In genomic region chr11:70808101-70808500, GRCm38 (mm10) we compare ENCODE assay signal across 30 mouse cellular contexts. TPM values are rescaled to one million over a fixed set of nuclear protein-coding genes. Genes with fewer than 3 reads are reported as not detected.
A peak's percentile ranks its signal among the peaks of the same experiment; 100 is the strongest.
DNase-seq lines count a peak whose midpoint lies in the region; ATAC-seq and TF ChIP-seq lines count a peak whose summit lies in the region.
"Had no signal": no experiment of that assay in that cellular context is flagged by ENCODE, and none has a peak within 500 bp of the region (broad histone marks: within the 10 kb centered on the region; RNA-seq: fewer than 3 reads in every experiment).

No protein-coding gene starts in this region.

- ATAC-seq in lung, postnatal 0 days, result no peak
- ATAC-seq in hindbrain, embryonic 11.5 days (ENCODE audit: low FRiP score), result no peak
- ATAC-seq: activated CD4-positive, CD25-positive, alpha-beta regulatory T cell, adult 4 months; forebrain, embryonic 14.5 days; forebrain, postnatal 0 days had no signal

- H3K4me3 ChIP-seq in brown adipose tissue, adult 24 weeks (ENCODE audit: insufficient read depth, low read depth, low read length), result no peak overlapping the region
- no peak overlapping the region for H3K4me3 ChIP-seq in lung, postnatal 0 days (ENCODE audit: low read depth, low read length)
- no peak overlapping the region for H3K4me3 ChIP-seq in hindbrain, embryonic 11.5 days (ENCODE audit: low read depth, low read length)
- H3K4me3 ChIP-seq: embryonic facial prominence, embryonic 13.5 days; embryonic facial prominence, embryonic 15.5 days; erythroblast, embryonic 14.5 days; forebrain, embryonic 10.5 days; forebrain, embryonic 12.5 days had no signal

- no peak for TF ChIP-seq EP300 in lung, postnatal 0 days (IDR thresholded peaks at IDR 0.05)

- peak; percentile 17 for DNase-seq in 3T3-L1 (ENCODE audit: low read depth, low spot score)
- peak; percentile 72 for DNase-seq in A20 (ENCODE audit: low read depth, low spot score)
- no peak for DNase-seq in spleen, postnatal 36 days (ENCODE audit: low spot score in 2 of 2)
- no peak for DNase-seq in lung, postnatal 0 days (ENCODE audit: low spot score)
- DNase-seq in layer of hippocampus, postnatal 25 days (ENCODE audit: extremely low spot score in 1 of 2, low spot score in 1 of 2), result no peak
- DNase-seq in hindbrain, embryonic 11.5 days (ENCODE audit: low spot score), result no peak
- DNase-seq: adrenal gland, adult 8-10 months; adrenal gland, postnatal 14 days; adrenal gland, postnatal 36 days; cerebellum, adult 11 months; cerebellum, adult 18-20 months; cerebellum, adult 8-10 months; cerebellum, adult 9-11 months; cerebellum, postnatal 14 days; cerebellum, postnatal 36 days; embryo, embryonic 11 days; forebrain, postnatal 0 days had no signal

- no peaks in the 10 kb centered on the region for H3K36me3 ChIP-seq in lung, postnatal 0 days (ENCODE audit: insufficient read depth, low read length)
- no peaks in the 10 kb centered on the region for H3K36me3 ChIP-seq in hindbrain, embryonic 11.5 days (ENCODE audit: control insufficient read depth, insufficient read depth, low read length)
- H3K36me3 ChIP-seq: embryonic facial prominence, embryonic 13.5 days; embryonic facial prominence, embryonic 15.5 days; forebrain, embryonic 10.5 days; forebrain, embryonic 12.5 days had no signal

- H3K27me3 ChIP-seq in lung, postnatal 0 days (replicated peaks; ENCODE audit: insufficient read depth, low read length), result no peaks in the 10 kb centered on the region
- H3K27me3 ChIP-seq in hindbrain, embryonic 11.5 days (ENCODE audit: control insufficient read depth, insufficient read depth, low read length), result no peaks in the 10 kb centered on the region
- H3K27me3 ChIP-seq: embryonic facial prominence, embryonic 13.5 days; embryonic facial prominence, embryonic 15.5 days; forebrain, embryonic 12.5 days had no signal

- H3K4me2 ChIP-seq in lung, postnatal 0 days (replicated peaks; ENCODE audit: low read depth, low read length), result no peak overlapping the region
- no peak overlapping the region for H3K4me2 ChIP-seq in hindbrain, embryonic 11.5 days (replicated peaks; ENCODE audit: low read depth, low read length)
- H3K4me2 ChIP-seq: embryonic facial prominence, embryonic 13.5 days; embryonic facial prominence, embryonic 15.5 days; forebrain, embryonic 12.5 days had no signal

- no peaks in the 10 kb centered on the region for H3K9me3 ChIP-seq in lung, postnatal 0 days (ENCODE audit: low read length)
- no peaks in the 10 kb centered on the region for H3K9me3 ChIP-seq in hindbrain, embryonic 11.5 days (ENCODE audit: control insufficient read depth, low read length)
- H3K9me3 ChIP-seq: embryonic facial prominence, embryonic 13.5 days; embryonic facial prominence, embryonic 15.5 days; forebrain, embryonic 10.5 days; forebrain, embryonic 12.5 days had no signal

- peaks cover 20% of the 10 kb centered on the region; the same call in 1 of the 2 replicates for H3K4me1 ChIP-seq in brown adipose tissue, adult 24 weeks (ENCODE audit: control insufficient read depth, insufficient read depth, insufficient read length, low read length)
- no peaks in the 10 kb centered on the region for H3K4me1 ChIP-seq in lung, postnatal 0 days (ENCODE audit: insufficient read depth, low read depth, low read length)
- no peaks in the 10 kb centered on the region for H3K4me1 ChIP-seq in hindbrain, embryonic 11.5 days (replicated peaks; ENCODE audit: control insufficient read depth, insufficient read depth, low read length)
- H3K4me1 ChIP-seq: embryonic facial prominence, embryonic 13.5 days; embryonic facial prominence, embryonic 15.5 days; forebrain, embryonic 10.5 days; forebrain, embryonic 12.5 days had no signal

- no peak overlapping the region for H3K9ac ChIP-seq in lung, postnatal 0 days (replicated peaks; ENCODE audit: low read depth)
- no peak overlapping the region for H3K9ac ChIP-seq in hindbrain, embryonic 11.5 days (ENCODE audit: low read depth, low read length)
- H3K9ac ChIP-seq: embryonic facial prominence, embryonic 13.5 days; embryonic facial prominence, embryonic 15.5 days; forebrain, embryonic 12.5 days; forebrain, postnatal 0 days had no signal

- TF ChIP-seq CTCF in lung, postnatal 0 days (IDR thresholded peaks at IDR 0.05), result no peak

- WGBS in lung, postnatal 0 days, result 53% methylated on average over 3 of the region's 3 CpGs
- WGBS in hindbrain, embryonic 11.5 days, result 77% methylated on average over 3 of the region's 3 CpGs

- 0 out of 2 replicates have a peak overlapping the region, but pooled peaks have one; percentile 67 for H3K27ac ChIP-seq in brown adipose tissue, adult 24 weeks (replicated peaks; ENCODE audit: low read depth, low read length)
- H3K27ac ChIP-seq in lung, postnatal 0 days (ENCODE audit: low read length), result no peak overlapping the region
- no peak overlapping the region for H3K27ac ChIP-seq in hindbrain, embryonic 11.5 days (ENCODE audit: low read depth, low read length)
- H3K27ac ChIP-seq: embryonic facial prominence, embryonic 13.5 days; embryonic facial prominence, embryonic 15.5 days; forebrain, embryonic 10.5 days; forebrain, embryonic 12.5 days had no signal

RNA-seq across cellular contexts. Expression of gene Scimp, which starts 4.3 kb away (rescaled TPM):
- not detected in 2 replicates for polyA plus RNA-seq in brown adipose tissue, adult 24 weeks (2012; ENCODE audit: insufficient read depth, insufficient read length, missing spikeins)
- polyA plus RNA-seq in lung, postnatal 0 days (2015; fragmentation: Nextera tagmentation; extraction: Ambion mirVana), result 0.96 and 2.1 TPM in 2 replicates
- not detected for total RNA-seq in layer of hippocampus, postnatal 25 days (2021)
- polyA plus RNA-seq in hindbrain, embryonic 11.5 days (2014; fragmentation: Nextera tagmentation; extraction: Ambion mirVana), result 0.22 TPM in 1 of 2 replicates, not detected in the other
- total RNA-seq: common myeloid progenitor, adult 5-6 weeks; ES-E14; forebrain, postnatal 0 days; MEL had no signal
- polyA plus RNA-seq: C2C12; embryonic facial prominence, embryonic 11.5 days; embryonic facial prominence, embryonic 15.5 days; erythroblast, embryonic 14.5 days; forebrain, embryonic 10.5 days; forebrain, embryonic 12.5 days; forebrain, embryonic 14.5 days; forebrain, postnatal 0 days had no signal

RNA-seq across cellular contexts. Expression of gene Rabep1, which starts 36.5 kb away (rescaled TPM):
- polyA plus RNA-seq in brown adipose tissue, adult 24 weeks (2012; ENCODE audit: insufficient read depth, insufficient read length, missing spikeins), result 20.5 and 22.8 TPM in 2 replicates
- polyA plus RNA-seq in lung, postnatal 0 days (2015; fragmentation: Nextera tagmentation; extraction: Ambion mirVana), result 35.3 and 35.6 TPM in 2 replicates
- total RNA-seq in layer of hippocampus, postnatal 25 days (2021), result 100 to 1,000 TPM; 113 to 118 TPM
- polyA plus RNA-seq in hindbrain, embryonic 11.5 days (2014; fragmentation: Nextera tagmentation; extraction: Ambion mirVana), result 43.0 and 48.6 TPM in 2 replicates

RNA-seq across cellular contexts. Expression of gene Zfp3, which starts 44.1 kb away (rescaled TPM):
- polyA plus RNA-seq in brown adipose tissue, adult 24 weeks (2012; ENCODE audit: insufficient read depth, insufficient read length, missing spikeins), result 3.5 and 5.5 TPM in 2 replicates
- polyA plus RNA-seq in lung, postnatal 0 days (2015; fragmentation: Nextera tagmentation; extraction: Ambion mirVana), result 3.5 and 3.6 TPM in 2 replicates
- total RNA-seq in layer of hippocampus, postnatal 25 days (2021), result 10 to 100 TPM; 23.1 to 24.8 TPM
- polyA plus RNA-seq in hindbrain, embryonic 11.5 days (2014; fragmentation: Nextera tagmentation; extraction: Ambion mirVana), result 9.0 and 11.1 TPM in 2 replicates

Comparison
In these comparisons a context has a peak if more than half of its experiments do, and no peak if none do; other contexts are left out.
1. DNase-seq: peak in 3T3-L1 (single experiment) and A20 (single experiment); none in spleen, postnatal 36 days (0 of 2), lung, postnatal 0 days (single experiment), layer of hippocampus, postnatal 25 days (0 of 2) and hindbrain, embryonic 11.5 days (single experiment).